Mouse (Mus musculus): Measurements from ENCODE around the gene Trim29.

The Trim29 gene

DNA sequence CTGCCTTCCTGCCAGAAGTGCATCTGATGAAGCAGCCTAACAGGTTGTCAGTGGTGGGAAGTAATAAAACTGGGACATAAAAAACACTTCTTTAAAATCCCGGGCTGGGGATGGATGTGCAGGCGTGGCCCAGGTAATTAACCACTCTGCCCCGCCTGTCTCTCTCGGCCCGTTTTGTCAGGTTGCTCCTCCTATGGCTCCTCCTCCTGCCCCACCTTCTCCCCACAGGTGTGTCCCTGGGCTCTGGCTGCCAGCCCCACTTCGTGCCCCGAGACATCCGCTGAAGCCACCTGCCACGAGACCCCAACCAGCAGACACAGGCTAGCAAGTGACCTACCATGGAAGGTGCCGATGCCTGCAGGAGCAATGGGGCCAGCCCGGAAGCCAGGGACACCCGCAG lies at the start of gene Trim29:
TSS of gene Trim29 (plus strand) at position 311 of the 400 bp plus-strand sequence.
- DNase-seq (ENCODE audit: low read depth, low spot score) = no peak

DNA sequence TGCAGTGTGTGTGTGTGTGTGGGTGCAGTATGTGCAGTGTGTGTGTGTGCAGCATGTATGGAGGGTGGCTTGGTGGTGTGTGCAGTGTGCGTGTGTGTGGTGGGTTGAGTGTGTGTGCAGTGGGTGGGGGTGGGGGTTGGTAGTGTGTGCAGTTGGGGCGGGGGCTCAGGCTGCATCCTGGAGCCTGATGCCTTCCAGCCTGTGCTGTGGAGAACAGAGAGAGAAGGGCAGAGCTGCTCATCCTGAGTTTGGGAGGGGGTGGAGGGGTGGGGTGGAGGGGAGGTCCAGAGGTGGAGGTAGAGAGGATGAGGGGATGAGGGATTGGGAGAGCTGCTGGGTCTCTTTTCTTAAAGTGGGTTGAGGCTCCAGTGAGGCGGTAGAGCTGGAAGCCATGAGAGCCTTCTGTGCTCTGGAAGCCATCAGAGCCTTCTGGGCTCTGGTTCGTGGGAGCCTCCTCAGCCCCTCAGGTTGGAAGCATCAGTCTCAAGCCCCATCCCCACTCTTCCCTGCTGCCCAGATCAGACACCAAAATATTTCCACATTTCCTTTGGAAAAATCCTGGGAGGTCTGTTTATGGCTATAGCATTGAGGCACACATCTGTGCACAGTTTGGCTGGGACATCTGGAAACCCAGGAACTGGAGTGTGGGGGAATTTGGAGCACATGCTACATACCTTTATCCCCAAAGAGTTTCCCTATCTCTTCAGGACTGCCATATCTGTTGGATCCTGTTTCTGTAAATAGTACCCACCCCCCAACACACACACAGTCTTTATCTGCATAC lies 49.3 kb upstream of the Trim29 start:
- no peak for DNase-seq (ENCODE audit: low read depth, low spot score)

DNA sequence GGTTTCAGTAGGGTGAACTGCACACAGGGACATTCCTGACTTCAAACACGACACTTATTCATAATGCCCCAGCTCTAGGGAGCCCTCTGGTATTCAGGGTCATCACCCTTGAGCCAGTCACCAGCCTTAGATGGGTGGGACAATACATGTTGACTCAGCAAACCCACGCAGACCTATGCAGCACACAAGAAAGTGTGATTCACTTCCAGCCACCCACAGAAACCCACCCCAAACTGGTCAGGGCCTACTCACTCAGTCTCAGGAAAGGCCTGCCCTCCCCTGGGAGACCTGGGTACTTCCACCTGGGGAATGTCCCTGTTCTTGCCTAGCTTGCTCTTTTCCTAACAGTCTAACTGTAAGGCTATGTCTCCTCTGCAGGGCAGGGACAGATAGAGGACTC lies 48.7 kb upstream of the Trim29 start:
- DNase-seq (ENCODE audit: low read depth, low spot score) = peak; percentile 46

DNA sequence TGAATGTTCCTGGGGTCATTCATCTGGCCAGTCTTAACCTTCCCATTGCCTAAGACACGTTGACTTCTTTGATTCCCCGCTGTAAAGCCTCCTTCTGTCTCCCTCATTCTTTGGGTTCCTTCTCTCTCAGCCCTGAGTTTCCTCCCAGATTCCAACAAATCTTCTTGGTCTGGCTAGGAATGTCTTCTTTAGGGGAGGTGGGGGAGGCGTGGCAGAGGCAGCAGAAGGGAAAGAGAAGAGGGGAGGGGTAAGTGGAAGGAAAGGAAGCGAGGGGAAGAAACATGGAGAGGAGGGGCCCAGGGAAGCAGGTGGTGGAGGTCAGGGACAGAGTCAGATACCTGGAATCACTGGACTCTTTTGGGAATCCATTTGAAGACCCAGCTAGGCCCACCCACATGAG lies 48.3 kb upstream of the Trim29 start:
- DNase-seq (ENCODE audit: low read depth, low spot score) = peak; percentile 53

DNA sequence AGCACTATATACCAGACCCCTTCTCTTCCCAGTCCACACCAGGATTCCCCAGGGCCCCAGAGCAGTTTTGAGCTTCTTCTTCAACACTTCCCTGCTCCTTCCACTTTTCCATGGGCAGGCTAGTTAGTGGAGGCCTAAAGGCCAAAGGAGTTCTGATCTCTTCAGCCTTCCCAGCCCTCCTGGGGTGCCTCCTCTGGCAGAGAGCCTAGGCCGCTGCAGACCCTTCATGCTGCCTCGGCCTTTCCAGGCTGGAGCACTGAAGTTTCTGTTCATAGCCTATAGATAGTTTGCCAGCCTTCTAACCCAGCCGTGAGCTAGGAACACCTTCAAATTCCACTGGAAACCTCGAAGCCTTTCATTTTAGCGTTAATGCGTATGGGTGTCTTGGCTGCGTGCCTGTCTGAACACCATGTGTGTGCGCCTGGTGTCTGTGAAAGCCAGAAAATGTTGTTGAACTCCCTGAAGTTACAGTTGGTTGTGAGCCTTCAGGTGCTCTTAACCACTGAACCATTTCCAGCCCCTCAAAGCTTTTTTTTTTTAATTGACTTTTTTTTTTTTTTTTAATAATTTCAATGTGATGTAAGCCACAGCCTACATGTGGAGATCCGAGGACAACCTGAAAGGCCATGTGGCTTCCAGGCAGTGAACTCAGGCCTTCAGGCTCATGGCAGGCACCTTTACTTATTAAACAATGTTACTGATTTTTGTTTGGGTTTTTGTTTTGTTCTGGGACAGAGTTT lies 47.7 kb upstream of the Trim29 start:
- no peak for DNase-seq (ENCODE audit: low read depth, low spot score)

DNA sequence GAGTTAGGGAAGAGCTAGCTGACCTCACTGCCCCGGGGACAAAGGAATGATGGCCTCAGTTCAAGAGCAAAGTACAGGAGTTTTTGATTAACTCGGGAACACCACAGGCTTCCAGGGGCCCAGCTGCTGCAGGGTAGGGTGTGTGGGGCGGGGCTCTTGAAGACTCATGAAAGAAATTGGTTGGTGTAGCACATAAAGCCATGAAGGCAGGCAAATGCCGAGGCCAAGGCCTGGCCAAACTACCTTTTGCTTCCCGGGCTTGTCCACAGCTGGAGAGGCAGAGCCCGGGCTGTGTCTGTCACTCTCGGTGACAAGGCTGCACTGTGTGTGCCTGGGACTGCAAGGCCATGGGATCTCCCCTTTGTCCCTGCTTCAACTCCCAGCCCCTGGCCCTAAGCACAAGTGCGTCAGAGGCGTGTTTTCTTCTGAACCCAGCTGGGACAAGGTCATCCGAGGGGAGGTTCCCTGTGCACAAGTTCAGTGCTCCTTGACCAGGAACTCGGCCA lies 46.6 kb upstream of the Trim29 start:
- DNase-seq (ENCODE audit: low read depth, low spot score) = peak; percentile 85

DNA sequence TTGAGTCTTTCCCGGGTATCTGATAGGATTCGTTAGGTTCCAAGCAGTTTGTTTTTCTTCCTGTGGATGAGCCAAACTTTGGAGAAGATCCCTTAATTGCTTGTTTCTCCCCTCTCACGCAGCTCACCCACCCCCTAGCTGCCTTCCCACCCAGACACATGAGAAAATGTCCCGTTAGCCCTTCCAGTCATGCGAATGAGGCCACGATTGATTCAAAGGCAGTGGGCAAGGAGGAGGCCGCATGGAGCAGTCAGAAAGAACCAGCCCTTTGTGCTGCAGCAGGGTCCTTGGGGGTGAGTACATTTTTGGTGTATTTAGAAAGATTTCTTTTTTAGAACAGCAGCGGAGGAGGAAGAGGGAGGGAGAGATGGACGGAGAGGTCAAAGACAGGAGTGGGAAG lies 45.5 kb upstream of the Trim29 start:
- no peak for DNase-seq (ENCODE audit: low read depth, low spot score)

DNA sequence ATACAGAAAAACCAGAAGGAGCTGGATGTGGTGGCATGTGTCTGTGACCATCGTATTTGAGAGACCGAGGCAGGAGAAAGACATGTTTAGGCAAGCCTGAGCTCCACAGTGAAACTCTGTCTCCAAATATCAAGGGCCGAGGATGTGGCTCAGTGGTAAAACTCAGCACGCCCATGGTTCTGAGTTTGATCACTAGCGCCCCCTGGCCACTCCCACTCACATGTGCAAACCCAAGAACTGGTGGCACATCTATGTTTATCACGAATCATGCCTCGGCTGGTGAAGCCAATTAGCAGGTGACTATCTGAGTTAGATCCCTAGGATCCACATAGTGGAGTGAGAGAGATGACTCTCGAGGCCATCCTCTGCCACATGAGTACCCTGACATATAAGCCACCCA lies 43.3 kb upstream of the Trim29 start:
- peak; percentile 78 for DNase-seq (ENCODE audit: low read depth, low spot score)

DNA sequence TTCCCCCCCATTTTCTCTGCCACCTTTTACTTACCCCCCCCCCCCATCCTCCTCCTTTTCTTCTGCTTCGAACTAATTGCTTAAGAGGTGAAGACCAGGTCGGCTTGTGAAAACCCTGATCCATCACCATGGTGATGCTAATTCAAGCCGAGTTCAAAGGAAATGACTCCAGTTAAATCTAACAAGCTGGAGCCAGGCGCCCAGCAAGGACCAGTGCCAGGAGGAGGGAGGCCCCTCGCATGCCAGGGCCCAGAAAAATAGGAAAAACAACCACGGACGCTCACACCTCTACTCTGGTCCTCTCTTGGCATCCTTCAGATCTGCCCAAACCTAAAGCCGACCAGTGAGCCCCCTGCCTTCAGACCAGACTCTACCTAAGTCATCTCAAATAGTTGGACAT lies 41.5 kb upstream of the Trim29 start:
- DNase-seq (ENCODE audit: low read depth, low spot score) = peak; percentile 50

DNA sequence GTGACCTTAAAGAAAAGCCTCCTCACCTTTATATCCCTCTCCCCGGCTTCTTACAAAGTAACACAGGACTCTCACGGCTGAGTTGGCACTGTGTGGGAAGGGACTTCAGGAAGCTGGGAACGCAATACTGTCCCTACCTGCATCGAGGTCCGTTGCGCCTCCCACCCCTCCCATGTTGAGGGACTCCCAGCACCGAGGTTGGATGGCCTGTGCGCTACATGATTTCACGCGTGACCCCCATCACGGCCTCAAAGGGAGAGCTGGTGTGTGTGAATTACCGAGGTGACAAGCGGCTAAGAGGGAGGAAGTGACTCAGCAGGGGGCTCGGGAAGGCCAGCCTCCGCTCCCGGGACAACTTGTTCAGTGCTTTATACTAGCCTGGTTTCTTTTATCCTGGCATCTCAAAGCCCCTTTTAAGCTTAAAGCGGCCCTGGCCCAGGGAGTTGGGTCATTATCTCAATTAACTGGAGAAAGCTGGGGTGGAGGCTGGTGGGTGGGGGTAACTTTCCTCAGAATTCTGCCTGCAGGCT lies 39.9 kb upstream of the Trim29 start:
- peak; percentile 61 for DNase-seq (ENCODE audit: low read depth, low spot score)

DNA sequence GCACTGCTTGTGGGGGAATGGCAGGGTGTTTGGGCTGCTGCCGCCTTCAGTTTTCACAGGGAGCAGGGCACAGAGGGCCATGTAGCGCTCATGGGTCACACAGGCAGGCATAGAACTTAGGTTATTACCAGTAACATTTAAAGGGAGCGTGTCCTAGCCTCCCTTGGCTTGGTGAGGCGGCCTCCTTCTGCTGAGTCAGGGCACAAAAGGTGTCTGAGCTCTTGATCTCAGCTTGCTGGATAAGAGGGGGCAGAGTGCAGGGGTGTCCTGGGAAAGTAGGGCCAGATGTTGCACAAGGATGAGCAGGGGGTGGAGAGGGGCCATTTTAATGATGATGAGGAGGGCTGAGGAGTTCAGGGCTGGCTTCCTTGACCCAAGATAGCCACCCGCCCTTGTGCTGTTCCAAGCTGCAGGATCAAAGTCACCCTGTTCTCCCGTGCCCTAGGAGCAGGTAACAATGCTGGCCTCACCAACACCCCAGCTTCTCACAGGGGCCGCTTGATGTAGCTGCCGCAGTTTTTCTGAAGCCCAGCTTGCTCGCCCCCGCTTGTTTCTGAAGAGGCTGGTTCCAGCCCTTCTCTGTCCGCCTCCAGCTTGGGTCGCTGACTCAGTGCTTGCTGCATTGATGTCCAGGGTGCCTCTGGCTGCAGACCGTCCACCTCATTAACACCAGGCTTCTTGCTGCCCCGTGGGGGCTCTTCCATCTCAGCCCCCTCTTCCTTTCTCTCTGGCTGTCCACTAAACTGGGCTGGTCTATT lies 38.7 kb upstream of the Trim29 start:
- no peak for DNase-seq (ENCODE audit: low read depth, low spot score)

DNA sequence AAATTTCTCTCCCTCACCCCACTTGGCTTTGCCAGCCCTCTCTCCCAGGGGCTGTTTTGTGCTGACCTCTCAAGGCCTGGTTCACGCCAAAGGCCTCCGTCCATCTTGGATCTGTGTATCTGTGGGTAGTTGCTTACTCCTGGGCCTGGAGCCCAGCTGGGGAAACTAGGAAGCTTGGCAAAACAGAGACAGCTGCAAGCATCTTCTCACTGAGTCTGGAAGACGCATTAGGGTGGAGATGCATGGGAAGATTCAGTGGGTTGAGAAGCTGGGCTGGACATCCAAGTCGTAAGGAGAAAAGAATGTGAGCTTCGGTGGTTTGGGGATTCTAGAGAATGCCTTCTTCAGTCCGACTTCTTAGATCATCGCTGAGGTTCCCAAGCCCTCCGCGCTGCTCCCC lies 36.9 kb upstream of the Trim29 start:
- DNase-seq (ENCODE audit: low read depth, low spot score) = no peak

DNA sequence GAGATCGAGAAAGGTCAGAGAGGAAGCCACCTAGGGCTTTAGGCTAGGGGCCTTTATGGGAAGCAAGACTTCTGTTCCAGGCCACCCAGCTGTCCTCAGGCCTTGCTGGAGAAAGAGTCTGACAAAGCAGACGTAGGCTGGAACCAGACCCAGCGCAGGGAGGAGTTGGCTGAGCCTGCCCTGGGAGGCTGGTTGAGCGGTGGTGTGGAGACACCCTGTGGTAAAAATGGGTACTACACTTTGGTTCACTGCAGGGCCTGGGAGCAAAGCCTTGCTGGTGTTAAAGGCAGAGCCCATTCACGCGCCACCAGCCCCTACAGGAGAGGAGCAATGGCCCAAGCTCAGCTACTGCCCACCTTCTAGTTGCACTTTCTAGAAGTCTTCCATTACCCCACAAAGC lies 26.4 kb upstream of the Trim29 start:
- DNase-seq (ENCODE audit: low read depth, low spot score) = peak; percentile 93

DNA sequence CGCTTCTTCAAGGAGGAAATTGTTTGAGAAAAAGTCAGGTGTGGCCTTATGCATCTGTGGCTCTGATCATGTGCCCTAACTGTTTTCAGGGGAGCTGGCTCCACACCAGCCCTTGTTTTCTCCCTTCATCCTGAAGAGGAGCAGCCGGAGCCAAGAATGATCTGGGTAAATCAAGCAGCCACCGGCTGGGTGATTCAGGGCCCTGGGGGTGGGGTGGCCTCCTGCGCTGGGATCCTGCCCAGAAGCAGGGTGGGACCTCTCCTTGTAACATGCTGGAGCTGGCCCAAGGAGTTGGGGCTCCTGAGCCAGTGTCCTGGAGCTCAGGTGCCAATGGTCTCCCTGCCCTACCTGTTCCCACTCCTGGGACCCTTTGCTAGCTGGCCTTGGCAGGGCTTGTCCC lies 25.4 kb upstream of the Trim29 start:
- DNase-seq (ENCODE audit: low read depth, low spot score) = no peak

DNA sequence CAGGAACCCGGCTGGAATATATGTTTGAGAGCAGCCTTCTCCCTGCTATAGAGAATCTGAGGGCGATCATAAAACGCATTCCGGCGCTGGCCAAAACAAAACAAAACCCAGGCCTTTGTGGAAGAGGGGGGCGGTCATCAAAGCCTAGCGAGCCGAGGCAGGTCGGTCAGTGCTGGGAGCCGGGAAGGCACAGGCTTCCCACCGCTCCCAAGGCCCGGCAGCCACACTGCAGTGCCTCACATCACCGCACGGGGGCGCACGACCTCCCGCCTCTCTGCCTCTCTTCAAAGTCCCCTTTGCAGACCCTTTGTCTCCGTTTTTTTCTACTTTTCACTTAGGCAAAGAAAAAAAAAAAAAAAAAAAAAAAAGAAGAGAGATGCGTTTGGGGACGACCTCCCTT lies 23.8 kb upstream of the Trim29 start:
- DNase-seq (ENCODE audit: low read depth, low spot score) = peak; percentile 84

DNA sequence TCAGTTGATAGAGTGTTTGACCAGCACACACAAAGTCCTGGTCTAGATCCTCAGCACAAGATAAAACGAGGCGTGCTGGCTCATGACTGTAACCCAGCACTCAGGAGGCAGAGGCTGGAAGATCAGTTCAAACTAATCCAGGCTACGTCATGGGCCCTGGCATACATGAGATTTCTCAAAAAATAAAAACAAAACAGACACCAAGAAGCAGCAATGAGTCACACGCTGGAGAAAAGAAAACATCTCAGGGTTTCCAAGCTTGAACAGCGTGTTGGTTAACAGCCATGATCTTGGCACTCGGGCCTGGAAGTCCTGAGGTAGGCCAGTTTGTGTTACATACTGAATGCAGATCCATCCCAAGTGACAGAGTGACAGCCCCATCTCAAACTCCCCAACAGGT lies 17.6 kb upstream of the Trim29 start:
- no peak for DNase-seq (ENCODE audit: low read depth, low spot score)

DNA sequence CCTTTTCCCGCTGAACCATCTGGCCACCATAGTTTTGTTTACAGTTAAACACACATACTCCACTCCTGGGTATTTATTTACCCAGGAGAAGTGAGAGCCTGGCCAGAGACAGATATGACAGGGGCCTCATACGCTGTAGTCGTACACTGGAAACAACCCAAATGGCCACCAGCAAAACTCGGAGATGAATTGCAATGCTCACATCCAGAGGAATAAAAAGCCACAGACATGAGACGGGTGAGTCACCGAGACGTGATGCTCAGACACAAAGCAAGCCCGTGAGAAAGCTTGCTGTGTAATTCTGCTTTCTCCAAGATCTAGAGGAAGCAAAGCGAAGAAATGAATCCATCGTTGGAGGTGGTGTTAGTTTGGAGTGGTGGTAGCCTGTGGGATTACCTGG lies 10.3 kb upstream of the Trim29 start:
- DNase-seq (ENCODE audit: low read depth, low spot score) = no peak

DNA sequence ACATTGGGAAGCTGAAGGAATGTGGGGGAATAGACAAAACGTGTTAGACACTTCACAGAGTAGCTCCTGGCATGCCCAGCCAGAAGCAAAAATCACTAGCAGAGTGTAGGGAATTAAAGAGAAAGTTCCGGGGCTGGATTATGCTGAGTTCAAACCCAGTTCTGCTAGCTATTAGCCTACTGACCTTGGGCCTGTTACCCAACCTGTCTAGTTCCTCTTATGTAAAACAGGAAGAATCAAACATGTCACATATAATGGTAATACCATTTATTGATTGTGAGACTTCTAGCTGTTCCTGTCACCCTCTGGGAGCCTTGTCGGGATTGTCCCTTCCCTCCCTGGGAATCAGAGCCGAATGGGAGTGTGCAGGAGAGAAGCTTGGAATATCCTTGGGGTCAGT lies 7.7 kb upstream of the Trim29 start:
- DNase-seq (ENCODE audit: low read depth, low spot score) = no peak

DNA sequence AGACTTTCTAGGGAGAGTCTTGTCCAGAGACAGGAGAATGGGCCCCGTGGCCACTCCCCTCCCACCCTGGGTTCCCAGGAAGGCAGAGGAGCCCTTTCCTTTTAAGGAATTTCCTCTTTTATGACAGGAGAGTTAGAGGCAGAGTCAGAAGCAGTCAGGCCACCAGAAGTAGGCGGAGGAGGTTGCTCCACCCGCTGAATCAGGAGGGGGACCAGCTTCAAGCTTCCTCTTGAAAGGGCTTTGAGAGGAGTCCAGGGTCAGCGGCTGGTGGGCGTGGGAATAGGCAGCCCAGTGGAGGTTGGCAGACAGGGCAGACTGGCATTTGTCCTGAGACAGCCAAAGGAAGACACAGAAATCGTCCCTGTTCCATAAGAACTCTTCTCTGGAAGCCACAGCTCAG lies 4.8 kb upstream of the Trim29 start:
- no peak for DNase-seq (ENCODE audit: low read depth, low spot score)

DNA sequence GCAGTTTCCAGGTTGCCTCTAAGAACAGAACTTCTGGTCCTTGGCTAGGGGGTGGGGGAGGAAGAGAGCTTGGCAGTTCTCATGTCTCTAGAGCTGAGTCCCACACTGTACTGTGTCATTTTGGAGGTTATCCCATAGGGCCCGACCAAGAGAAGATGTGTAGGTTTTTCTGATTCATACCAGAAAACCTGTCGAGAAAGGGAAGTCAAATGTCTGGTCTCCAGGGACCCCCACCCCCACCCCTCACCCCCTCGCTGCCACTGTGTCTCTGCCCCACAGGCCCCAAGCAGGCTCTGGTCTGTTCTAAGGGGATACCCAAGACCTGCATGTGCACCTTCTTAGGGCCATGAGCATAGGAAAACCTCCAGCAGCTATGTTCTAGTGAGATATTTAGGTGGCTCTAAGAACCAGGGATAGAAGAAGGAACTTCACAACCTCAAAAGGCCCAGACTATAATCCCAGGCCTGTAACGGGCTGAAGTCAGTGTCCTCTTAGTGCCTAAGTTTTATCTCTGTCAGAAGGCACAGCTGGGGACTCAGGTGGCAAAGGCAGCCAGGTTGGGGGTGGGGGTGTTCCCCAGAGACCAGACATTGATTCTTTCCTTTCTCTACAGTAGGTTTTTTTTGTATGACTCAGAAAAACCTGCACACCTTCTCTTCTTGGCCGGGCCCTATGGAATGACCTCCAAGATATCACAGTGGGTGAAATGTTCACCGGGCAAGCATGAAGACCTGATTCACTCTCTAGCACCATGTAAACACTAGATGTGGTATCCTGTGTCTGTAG lies 1.4 kb upstream of the Trim29 start:
- no peak for DNase-seq (ENCODE audit: low read depth, low spot score)

DNA sequence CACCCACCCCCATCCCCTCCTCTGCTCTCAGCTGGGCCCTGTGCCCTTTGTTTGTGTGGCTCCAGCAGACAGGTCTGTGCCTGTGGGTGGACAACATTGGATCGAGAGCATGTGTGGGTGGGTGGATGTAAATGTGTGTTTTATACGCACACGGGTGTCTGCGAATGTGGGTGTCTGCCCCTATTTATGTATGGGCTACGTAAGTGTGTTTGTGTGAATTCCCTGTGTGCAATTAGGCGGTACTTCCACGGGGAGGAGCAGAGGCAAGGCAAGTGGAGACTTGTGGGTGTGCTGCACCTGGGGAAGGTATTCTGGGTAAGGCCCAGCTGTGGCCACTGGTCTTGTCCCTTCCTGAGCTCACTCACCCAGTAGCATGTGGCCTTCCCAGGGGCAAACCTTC lies 1.5 kb downstream of the Trim29 start:
- no peak for DNase-seq (ENCODE audit: low read depth, low spot score)
